Mouse (Mus musculus) MEL (cell line): Measurements from ENCODE around the gene Nme7. TPM values are rescaled to one million over a fixed set of nuclear protein-coding genes. Genes with fewer than 3 reads are reported as not detected.

Source experiments
- DNase-seq: peaks from one replicate; pipeline ENCODE4 v3.0.0; 2011; ENCODE audit warnings: low read depth, low spot score
- H3K27ac ChIP-seq: 2 replicates; pipeline ENCODE4 v1.5.1; 2012; ENCODE audit warnings: low read depth, mild to moderate bottlenecking, control low read depth, low read length, moderate library complexity; ENCODE audit not compliant: control insufficient read depth
- H3K27me3 ChIP-seq, 2 experiments: fragments of 150-350 bp in 1 of 2; sonication (generic) in 1 of 2; 2 replicates each; pipeline ENCODE4 v1.6.1; 2012; ENCODE audit warnings: low read length in 2 of 2, mild to moderate bottlenecking in 2 of 2, improper control_type of control experiment in 1 of 2, moderate library complexity in 1 of 2; ENCODE audit not compliant: insufficient read depth in 2 of 2, control insufficient read depth in 1 of 2
- H3K36me3 ChIP-seq, 2 experiments: 2 replicates each; pipeline ENCODE4 v1.6.1; 2012 to 2014; ENCODE audit warnings: low read length in 2 of 2, improper control_type of control experiment in 1 of 2, inconsistent platforms in 1 of 2, mild to moderate bottlenecking in 1 of 2; ENCODE audit not compliant: insufficient read depth in 2 of 2, control insufficient read depth in 1 of 2
- H3K4me1 ChIP-seq, 2 experiments: fragments of 150-350 bp in 1 of 2; sonication (generic) in 1 of 2; 2 replicates each; pipeline ENCODE4 v1.6.1; 2012; ENCODE audit warnings: low read length in 2 of 2, improper control_type of control experiment in 1 of 2, mild to moderate bottlenecking in 1 of 2; ENCODE audit not compliant: insufficient read depth in 2 of 2, control insufficient read depth in 1 of 2
- H3K4me3 ChIP-seq, 2 experiments: fragments of 150-350 bp in 1 of 2; sonication (generic) in 1 of 2; 2 replicates each; pipeline ENCODE4 v1.5.1; 2012; ENCODE audit warnings: low read depth in 2 of 2, low read length in 2 of 2, mild to moderate bottlenecking in 2 of 2, moderate library complexity in 2 of 2, control low read depth in 1 of 2, improper control_type of control experiment in 1 of 2; ENCODE audit not compliant: control insufficient read depth in 1 of 2, insufficient read depth in 1 of 2
- H3K79me2 ChIP-seq: 2 replicates; pipeline ENCODE4 v1.6.1; 2012; ENCODE audit warnings: mild to moderate bottlenecking, low read length, moderate library complexity; ENCODE audit not compliant: control insufficient read depth, poor library complexity, insufficient read depth
- H3K9ac ChIP-seq: 2 replicates; pipeline ENCODE4 v1.6.1; 2012; ENCODE audit warnings: low read depth, mild to moderate bottlenecking, control low read depth, low read length, moderate library complexity; ENCODE audit not compliant: control insufficient read depth, poor library complexity, severe bottlenecking
- H3K9me3 ChIP-seq: fragments of 150-350 bp; sonication (generic); replicated peaks from 2 replicates; pipeline ENCODE4 v1.6.1; 2012; ENCODE audit warnings: mild to moderate bottlenecking, low read length, improper control_type of control experiment, moderate library complexity; ENCODE audit not compliant: insufficient read depth
- BHLHE40 ChIP-seq: IDR thresholded peaks from 2 replicates; pipeline ENCODE4 v1.6.1; 2012; ENCODE audit warnings: low read depth, mild to moderate bottlenecking, inconsistent platforms, low read length, improper control_type of control experiment, borderline replicate concordance
- CHD1 ChIP-seq: IDR thresholded peaks from 2 replicates; pipeline ENCODE4 v1.6.1; 2012; ENCODE audit warnings: low read depth, mild to moderate bottlenecking, inconsistent platforms, low read length, improper control_type of control experiment
- CHD2 ChIP-seq: IDR thresholded peaks from 2 replicates; pipeline ENCODE4 v1.6.1; 2011; ENCODE audit warnings: low read length, improper control_type of control experiment
- E2F4 ChIP-seq: IDR thresholded peaks from 2 replicates; pipeline ENCODE4 v1.6.1; 2011; ENCODE audit warnings: low read depth, low read length, improper control_type of control experiment, borderline replicate concordance
- ELF1 ChIP-seq: IDR thresholded peaks from 2 replicates; pipeline ENCODE4 v1.6.1; 2014; ENCODE audit warnings: low read depth, mild to moderate bottlenecking, inconsistent platforms, low read length, improper control_type of control experiment, moderate library complexity
- EP300 ChIP-seq, 2 experiments: IDR thresholded peaks; 2 replicates each; pipeline ENCODE4 v1.6.1; 2011; ENCODE audit warnings: improper control_type of control experiment in 2 of 2, low read length in 2 of 2, low read depth in 1 of 2, mild to moderate bottlenecking in 1 of 2
- ETS1 ChIP-seq: IDR thresholded peaks from 2 replicates; pipeline ENCODE4 v1.6.1; 2012; ENCODE audit warnings: low read depth, mild to moderate bottlenecking, inconsistent platforms, low read length, improper control_type of control experiment, moderate library complexity
- GATA1 ChIP-seq: IDR thresholded peaks from 2 replicates; pipeline ENCODE4 v1.6.1; 2011; ENCODE audit warnings: low read depth, low read length, improper control_type of control experiment
- POLR2A ChIP-seq, 2 experiments: IDR thresholded peaks; 2 replicates each; pipeline ENCODE4 v1.6.1; 2011 to 2012; ENCODE audit warnings: low read length in 2 of 2, mild to moderate bottlenecking in 2 of 2, control low read depth in 1 of 2, improper control_type of control experiment in 1 of 2, low read depth in 1 of 2, moderate library complexity in 1 of 2; ENCODE audit not compliant: control insufficient read depth in 1 of 2, insufficient read depth in 1 of 2, poor library complexity in 1 of 2
- POLR2AphosphoS2 ChIP-seq: IDR thresholded peaks from 2 replicates; pipeline ENCODE4 v1.6.1; 2011; ENCODE audit warnings: low read length, improper control_type of control experiment
- POLR2AphosphoS5 ChIP-seq: IDR thresholded peaks from 2 replicates; pipeline ENCODE4 v1.6.1; 2012; ENCODE audit warnings: low read depth, borderline replicate concordance, mild to moderate bottlenecking, inconsistent platforms, low read length, moderate library complexity, mixed read lengths
- RAD21 ChIP-seq: IDR thresholded peaks from 2 replicates; pipeline ENCODE4 v1.6.1; 2011; ENCODE audit warnings: mild to moderate bottlenecking, low read depth, low read length, improper control_type of control experiment
- TAL1 ChIP-seq: IDR thresholded peaks from 2 replicates; pipeline ENCODE4 v1.6.1; 2012; ENCODE audit warnings: mild to moderate bottlenecking, inconsistent platforms, low read length, moderate library complexity, mixed read lengths
- TBP ChIP-seq: IDR thresholded peaks from 2 replicates; pipeline ENCODE4 v1.8.0; 2011; ENCODE audit warnings: low read depth, low read length, improper control_type of control experiment
- TCF12 ChIP-seq: IDR thresholded peaks from 2 replicates; pipeline ENCODE4 v1.6.1; 2014; ENCODE audit warnings: low read depth, mild to moderate bottlenecking, inconsistent platforms, low read length, improper control_type of control experiment, moderate library complexity
- USF1 ChIP-seq: IDR thresholded peaks from 2 replicates; pipeline ENCODE4 v1.6.1; 2014; ENCODE audit warnings: low read depth, mild to moderate bottlenecking, inconsistent platforms, low read length, improper control_type of control experiment, moderate library complexity
- ZKSCAN1 ChIP-seq: IDR thresholded peaks from 2 replicates; pipeline ENCODE4 v1.6.1; 2012; ENCODE audit warnings: low read depth, mild to moderate bottlenecking, inconsistent platforms, low read length, improper control_type of control experiment, moderate library complexity
- ZMIZ1 ChIP-seq: IDR thresholded peaks from 2 replicates; pipeline ENCODE4 v1.6.1; 2012; ENCODE audit warnings: low read depth, mild to moderate bottlenecking, inconsistent platforms, low read length, improper control_type of control experiment, moderate library complexity
- polyA plus RNA-seq, 2 experiments: library from polyadenylated mRNA; stranded (reverse) in 1 of 2; unstranded in 1 of 2; fragments of >175 nt in 1 of 2; fragments of >200 nt in 1 of 2; gene quantifications; 2 replicates each; pipeline versions ENCODE4 v1.2.1 to v1.2.4; 2012; ENCODE audit warnings: low replicate concordance in 2 of 2, low read depth in 1 of 2; ENCODE audit not compliant: insufficient read length in 2 of 2, insufficient read depth in 1 of 2, missing spikeins in 1 of 2
- total RNA-seq: library from RNA; depleted of rRNA; stranded (reverse); fragments of 300-350 nt; gene quantifications from 2 replicates; pipeline ENCODE4 v1.2.3, GENCODE M21; 2012

Gene Nme7
- total and polyA plus RNA-seq, 3 experiments: 23.2 to 27.6 TPM; not detected in 1

GRCm38 (mm10) chr1:164307124-164307751 is 3.3 kb downstream of the Nme7 start, which contains the start of gene Blzf1 (continued):
- TF ChIP-seq EP300 (IDR thresholded peaks at IDR 0.05; ENCODE audit: low read depth in 1 of 2, low read length in 2 of 2) (0 out of 4 replicates have a peak, but pooled peaks of 1 of the 2 experiments have one; percentile 16), ZMIZ1 (no peak), ZKSCAN1 (no peak), TBP (peak; percentile 43), ELF1 (peak; percentile 70), POLR2AphosphoS2 (peak; percentile 59; the same call in 1 of the 2 replicates), E2F4 (no peak), RAD21 (no peak), GATA1 (peak; percentile 60), POLR2AphosphoS5 (no peak), ETS1 (peak; percentile 39; the same call in 1 of the 2 replicates)

DNA sequence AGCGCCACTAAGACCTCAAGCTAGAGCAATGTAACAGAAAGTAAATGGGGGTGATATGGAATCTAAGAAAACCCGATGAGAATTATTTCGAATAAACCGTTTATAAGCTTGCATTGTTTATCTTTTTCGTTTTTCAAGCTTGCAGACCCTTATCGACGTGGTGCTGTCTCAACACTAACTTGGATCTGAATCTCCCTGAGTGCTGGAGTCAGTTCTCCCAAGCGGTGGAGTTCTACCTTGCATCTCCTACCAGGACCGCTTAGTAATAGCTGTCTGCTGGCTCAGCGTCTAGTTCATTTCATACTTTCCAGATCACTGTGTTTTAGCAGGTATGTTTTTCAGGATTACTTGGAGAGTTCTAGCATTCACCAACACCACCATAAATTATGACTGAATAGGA is 4.0 kb downstream of the Nme7 start:
- Histone ChIP-seq H3K79me2 (peaks cover 15% of the 10 kb centered on the region), H3K9ac (peak overlapping the region; percentile 69)
- TF ChIP-seq POLR2A (IDR thresholded peaks at IDR 0.05; ENCODE audit: control insufficient read depth in 1 of 2, insufficient read depth in 1 of 2, low read depth in 1 of 2, low read length in 2 of 2, poor library complexity in 1 of 2) (0 out of 4 replicates have a peak, but pooled peaks of 1 of the 2 experiments have one; percentile 0), POLR2AphosphoS2 (no peak), TBP (no peak), CHD1 (no peak)
- TF ChIP-seq, all 39 proteins: peak for 1
- no peak for DNase-seq
- H3K36me3 ChIP-seq: peaks cover 0 to 12% of the 10 kb centered on the region in 2 experiments; a peak in 3 of 4 replicates
- H3K4me1 ChIP-seq: peaks cover 8 to 12% of the 10 kb centered on the region in 2 experiments; a peak in 2 of 4 replicates
- H3K27ac ChIP-seq: peak overlapping the region; percentile 79
- peak overlapping the region; percentile 76 to 84 for H3K4me3 ChIP-seq
- H3K27me3 ChIP-seq: no peaks in the 10 kb centered on the region
- no peaks in the 10 kb centered on the region for H3K9me3 ChIP-seq

- Histone ChIP-seq H3K9me3 (no peaks in the 10 kb centered on the region), H3K4me1 (peaks cover 4% of the 10 kb centered on the region in 2 experiments; a peak in 3 of 4 replicates), H3K79me2 (no peaks in the 10 kb centered on the region; the same call in 1 of the 2 replicates), H3K36me3 (peaks cover 0 to 2% of the 10 kb centered on the region in 2 experiments; a peak in 2 of 4 replicates), H3K9ac (no peak overlapping the region), H3K4me3 (no peak overlapping the region), H3K27me3 (no peaks in the 10 kb centered on the region), H3K27ac (0 out of 2 replicates have a peak overlapping the region, but pooled peaks have one; percentile 7)
- TF ChIP-seq TAL1: peak; percentile 35
- 0 out of 2 replicates have a peak, but pooled peaks have one; percentile 42 for TF ChIP-seq GATA1
- peak; percentile 34 to 43; a peak in 2 of 4 replicates for TF ChIP-seq EP300 (IDR thresholded peaks at IDR 0.05; ENCODE audit: low read depth in 1 of 2, low read length in 2 of 2)
- no peak for TF ChIP-seq USF1
- TF ChIP-seq CHD1: no peak
- no peak for TF ChIP-seq CHD2
- no peak for TF ChIP-seq BHLHE40
- peak; percentile 52 for TF ChIP-seq TCF12
- peak; percentile 54 for DNase-seq
These were observed 10.2 kb downstream of the Nme7 start for GRCm38 (mm10) chr1:164314085-164314484.
